Mouse (Mus musculus): ENCODE measurements around the gene Krtap5-2. TPM values are rescaled to one million over a fixed set of nuclear protein-coding genes. Genes with fewer than 3 reads are reported as not detected.
A peak's percentile ranks its signal among the peaks of the same experiment; 100 is the strongest.
"Not testable (repeated sequence)": the region's sequence is repeated elsewhere in the genome, so short reads cannot be mapped to it uniquely, and the experiment has no call there.

The Krtap5-2 gene
- total and polyA plus RNA-seq, 2 experiments from 2014 or later: not detected

DNA sequence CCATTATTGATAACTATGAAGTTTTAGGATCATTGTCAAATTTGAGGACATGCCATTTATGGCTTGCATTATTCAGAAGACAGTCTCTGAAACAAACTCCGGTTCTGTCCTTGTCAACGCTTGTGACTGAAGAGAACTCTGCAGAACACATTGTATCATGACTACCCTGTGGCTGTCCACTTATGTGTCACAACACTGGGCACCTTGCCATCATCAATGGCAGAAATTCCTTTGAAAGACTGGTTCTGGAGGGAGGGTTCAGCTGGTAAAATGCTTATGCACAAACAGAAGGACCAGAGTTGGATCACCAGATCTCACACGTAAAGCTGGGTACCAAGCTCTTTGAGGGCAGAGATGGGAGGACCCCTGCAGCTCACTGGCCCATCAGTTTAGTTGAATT lies 16.4 kb downstream of the Krtap5-2 start:
- Histone ChIP-seq H3K36me3 (ENCODE audit: insufficient read depth, low read length) (no peaks in the 10 kb centered on the region), H3K9ac (replicated peaks; ENCODE audit: low read length) (no peak overlapping the region), H3K4me2 (ENCODE audit: low read depth, low read length) (no peak overlapping the region), H3K27me3 (ENCODE audit: insufficient read depth, low read length) (no peaks in the 10 kb centered on the region), H3K9me3 (ENCODE audit: low read length) (no peaks in the 10 kb centered on the region), H3K27ac (no peak overlapping the region), H3K4me3 (ENCODE audit: low read length) (no peak overlapping the region), H3K4me1 (ENCODE audit: insufficient read depth, low read length) (no peaks in the 10 kb centered on the region)
- no peak for DNase-seq (ENCODE audit: low spot score)
- TF ChIP-seq CTCF (IDR thresholded peaks at IDR 0.05; ENCODE audit: low read depth): no peak
- 89% methylated on average over 3 of the region's 3 CpGs for WGBS
- ATAC-seq: no peak

DNA sequence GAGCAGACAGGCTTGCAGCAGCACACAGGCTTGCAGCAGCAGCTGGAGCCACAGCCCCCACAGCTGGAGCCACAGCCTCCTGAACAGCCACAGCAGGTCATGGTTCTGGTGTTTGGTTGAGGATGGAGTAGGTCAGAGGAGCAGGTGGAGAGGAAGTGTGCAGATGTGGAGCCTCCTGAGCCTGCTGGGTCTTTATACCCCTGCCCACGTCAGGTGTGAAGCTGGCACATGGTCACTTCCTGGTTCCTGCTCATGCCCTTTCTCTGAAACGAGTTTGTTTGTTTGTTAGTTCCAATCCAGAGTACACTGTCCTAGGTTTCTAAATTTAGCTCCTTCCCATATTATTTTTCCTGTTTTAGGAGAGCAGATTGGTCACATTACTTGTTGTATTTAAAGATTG lies 18.8 kb downstream of the Krtap5-2 start, which contains the start of gene Gm29735:
Gm29735 (minus strand) TSS at position 101 of the 400 bp plus-strand sequence.
- not testable (repeated sequence) for H3K27me3 ChIP-seq (ENCODE audit: insufficient read depth, low read length); H3K9me3 ChIP-seq (ENCODE audit: low read length); H3K9ac ChIP-seq (replicated peaks; ENCODE audit: low read length); H3K36me3 ChIP-seq (ENCODE audit: insufficient read depth, low read length); DNase-seq (ENCODE audit: low spot score); H3K27ac ChIP-seq; H3K4me3 ChIP-seq (ENCODE audit: low read length); H3K4me2 ChIP-seq (ENCODE audit: low read depth, low read length); ATAC-seq; H3K4me1 ChIP-seq (ENCODE audit: insufficient read depth, low read length)
- 52% methylated on average over 2 of the region's 2 CpGs for WGBS

DNA sequence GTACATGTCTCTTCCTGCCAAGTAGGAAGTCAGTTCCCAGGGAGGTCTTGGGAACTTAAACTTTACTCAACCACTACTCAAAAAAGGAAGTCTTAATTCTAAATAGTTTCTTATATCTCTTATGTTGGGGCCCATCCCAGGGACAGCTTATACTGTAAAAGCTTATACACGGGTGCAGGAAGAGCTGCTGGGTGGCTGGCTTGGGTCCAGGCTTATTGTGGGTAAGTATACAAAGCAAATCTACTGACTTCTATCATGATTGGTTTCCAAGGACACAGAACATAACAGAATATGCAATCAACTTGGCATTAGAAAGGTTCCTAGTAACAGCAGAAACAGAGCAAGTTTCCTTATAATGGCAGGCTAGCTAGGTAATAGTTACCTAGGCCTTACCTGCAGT lies 20.5 kb downstream of the Krtap5-2 start:
- Histone ChIP-seq H3K4me1 (ENCODE audit: insufficient read depth, low read length) (no peaks in the 10 kb centered on the region), H3K9me3 (ENCODE audit: low read length) (no peaks in the 10 kb centered on the region), H3K4me3 (ENCODE audit: low read length) (no peak overlapping the region), H3K27ac (no peak overlapping the region), H3K27me3 (ENCODE audit: insufficient read depth, low read length) (no peaks in the 10 kb centered on the region), H3K9ac (replicated peaks; ENCODE audit: low read length) (no peak overlapping the region), H3K36me3 (ENCODE audit: insufficient read depth, low read length) (no peaks in the 10 kb centered on the region), H3K4me2 (ENCODE audit: low read depth, low read length) (no peak overlapping the region)
- DNase-seq (ENCODE audit: low spot score): no peak
- no peak for TF ChIP-seq CTCF (IDR thresholded peaks at IDR 0.05; ENCODE audit: low read depth)
- ATAC-seq: no peak
- WGBS: 44% methylated on average over 1 of the region's 1 CpGs

DNA sequence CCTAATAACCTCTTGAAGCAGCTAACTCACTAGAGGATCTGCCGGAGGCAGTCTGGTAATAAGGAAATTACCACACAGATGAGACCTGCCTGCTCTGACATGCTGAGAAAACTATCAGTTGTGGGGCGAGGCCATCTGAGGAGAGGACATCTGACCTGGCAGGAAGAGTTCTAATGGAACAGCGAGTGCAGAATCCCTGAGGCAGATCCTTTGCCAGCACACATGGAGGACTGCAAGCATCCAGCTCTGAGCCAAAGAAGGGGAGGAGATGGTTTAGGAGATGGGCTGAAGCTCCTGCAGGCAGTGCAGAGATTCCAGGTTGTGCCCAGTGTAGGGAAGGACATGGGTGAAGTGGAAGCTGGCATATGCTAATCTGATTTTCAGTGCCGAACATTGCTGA lies 23.6 kb downstream of the Krtap5-2 start:
- no peaks in the 10 kb centered on the region for H3K4me1 ChIP-seq (ENCODE audit: insufficient read depth, low read length)
- H3K4me2 ChIP-seq (ENCODE audit: low read depth, low read length): no peak overlapping the region
- H3K4me3 ChIP-seq (ENCODE audit: low read length): no peak overlapping the region
- DNase-seq (ENCODE audit: low spot score) (no peak), ATAC-seq (no peak)
- TF ChIP-seq CTCF (IDR thresholded peaks at IDR 0.05; ENCODE audit: low read depth): no peak
- H3K36me3 ChIP-seq (ENCODE audit: insufficient read depth, low read length): no peaks in the 10 kb centered on the region
- H3K9ac ChIP-seq (replicated peaks; ENCODE audit: low read length): no peak overlapping the region
- no peak overlapping the region for H3K27ac ChIP-seq
- WGBS: 80% methylated on average over 4 of the region's 4 CpGs
- no peaks in the 10 kb centered on the region for H3K9me3 ChIP-seq (ENCODE audit: low read length)
- no peaks in the 10 kb centered on the region for H3K27me3 ChIP-seq (ENCODE audit: insufficient read depth, low read length)

DNA sequence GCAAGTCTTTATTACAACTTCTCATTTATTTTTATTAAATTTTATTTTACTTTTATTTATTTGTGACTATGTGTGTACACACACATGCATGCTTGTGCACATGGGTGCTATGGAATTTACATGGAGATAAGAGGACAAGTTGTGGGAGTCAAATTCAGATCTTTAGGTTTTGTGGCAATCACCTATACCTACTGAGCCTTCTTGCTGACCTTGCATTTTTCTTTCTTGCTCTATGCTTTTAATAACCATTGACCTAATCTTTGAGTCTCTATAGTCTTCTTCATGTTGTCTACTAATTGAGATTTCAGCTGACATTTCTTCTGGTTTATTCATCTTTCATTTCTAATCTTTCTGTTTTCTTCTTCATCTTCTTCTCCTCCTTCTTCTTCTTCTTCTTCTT lies 27.2 kb downstream of the Krtap5-2 start:
- Histone ChIP-seq H3K4me3 (ENCODE audit: low read length) (no peak overlapping the region), H3K4me2 (ENCODE audit: low read depth, low read length) (no peak overlapping the region), H3K9me3 (ENCODE audit: low read length) (no peaks in the 10 kb centered on the region), H3K27me3 (ENCODE audit: insufficient read depth, low read length) (no peaks in the 10 kb centered on the region), H3K27ac (no peak overlapping the region), H3K4me1 (ENCODE audit: insufficient read depth, low read length) (no peaks in the 10 kb centered on the region), H3K9ac (replicated peaks; ENCODE audit: low read length) (no peak overlapping the region), H3K36me3 (ENCODE audit: insufficient read depth, low read length) (no peaks in the 10 kb centered on the region)
- no peak for TF ChIP-seq CTCF (IDR thresholded peaks at IDR 0.05; ENCODE audit: low read depth)
- DNase-seq (ENCODE audit: low spot score) (no peak), ATAC-seq (no peak)

DNA sequence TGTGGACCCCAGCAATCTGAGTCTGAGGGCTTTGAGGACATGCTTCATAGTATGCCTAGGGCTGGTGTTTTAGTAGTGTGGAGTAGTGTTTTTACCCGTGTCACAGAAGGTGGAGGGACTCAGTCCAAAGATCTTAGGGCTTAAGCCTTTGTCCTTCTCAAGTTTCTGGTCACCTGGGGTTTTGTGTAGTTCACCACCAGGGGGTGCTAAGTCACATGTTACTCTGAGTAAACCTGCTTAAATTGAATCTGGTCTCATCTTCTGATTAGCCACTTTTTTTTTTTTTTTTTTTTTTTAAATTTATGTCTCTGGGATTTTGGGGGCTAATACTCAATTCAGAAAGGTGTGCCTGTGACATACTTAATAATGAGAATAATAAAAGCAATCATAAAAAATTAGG lies 29.8 kb downstream of the Krtap5-2 start:
- Histone ChIP-seq H3K4me1 (ENCODE audit: insufficient read depth, low read length) (no peaks in the 10 kb centered on the region), H3K36me3 (ENCODE audit: insufficient read depth, low read length) (no peaks in the 10 kb centered on the region), H3K4me3 (ENCODE audit: low read length) (no peak overlapping the region), H3K9ac (replicated peaks; ENCODE audit: low read length) (no peak overlapping the region), H3K9me3 (ENCODE audit: low read length) (no peaks in the 10 kb centered on the region), H3K27me3 (ENCODE audit: insufficient read depth, low read length) (no peaks in the 10 kb centered on the region), H3K4me2 (ENCODE audit: low read depth, low read length) (no peak overlapping the region), H3K27ac (no peak overlapping the region)
- TF ChIP-seq CTCF (IDR thresholded peaks at IDR 0.05; ENCODE audit: low read depth): peak; percentile 66
- 10% methylated on average over 1 of the region's 1 CpGs for WGBS
- no peak for ATAC-seq
- DNase-seq (ENCODE audit: low spot score): peak; percentile 73

DNA sequence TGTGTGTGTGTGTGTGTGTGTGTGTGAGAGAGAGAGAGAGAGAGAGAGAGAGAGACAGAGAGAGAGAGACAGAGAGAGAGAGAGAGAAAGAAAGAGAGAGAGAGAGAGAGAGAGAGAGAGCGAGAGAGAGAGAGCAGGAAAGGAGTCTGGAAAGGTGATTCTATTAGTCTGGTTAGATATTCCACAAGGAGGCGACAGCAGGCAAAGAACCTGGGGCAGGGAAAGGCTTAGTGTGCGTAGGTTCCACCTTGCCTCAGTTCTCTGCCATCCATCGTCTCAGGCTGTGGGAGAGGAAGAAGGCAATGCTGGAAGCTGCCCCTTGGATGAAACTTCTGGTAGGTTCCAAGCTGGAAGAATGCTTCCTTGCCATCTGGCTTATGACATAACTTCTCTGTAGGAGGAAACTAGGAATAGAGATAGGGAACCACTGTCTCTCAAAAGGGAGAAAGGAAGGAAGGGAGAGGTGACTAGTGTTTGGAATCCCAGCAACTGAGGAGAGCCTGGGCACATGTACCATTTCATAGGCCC lies 30.3 kb downstream of the Krtap5-2 start:
- no peaks in the 10 kb centered on the region for H3K27me3 ChIP-seq (ENCODE audit: insufficient read depth, low read length)
- WGBS: 61% methylated on average over 4 of the region's 4 CpGs

More for the DNA sequence above, 30.3 kb downstream of the Krtap5-2 start:
- Histone ChIP-seq H3K36me3 (ENCODE audit: insufficient read depth, low read length) (no peaks in the 10 kb centered on the region), H3K4me2 (ENCODE audit: low read depth, low read length) (no peak overlapping the region), H3K9ac (replicated peaks; ENCODE audit: low read length) (no peak overlapping the region), H3K4me3 (ENCODE audit: low read length) (no peak overlapping the region), H3K27ac (no peak overlapping the region), H3K9me3 (ENCODE audit: low read length) (no peaks in the 10 kb centered on the region), H3K4me1 (ENCODE audit: insufficient read depth, low read length) (no peaks in the 10 kb centered on the region)
- ATAC-seq (no peak), DNase-seq (ENCODE audit: low spot score) (no peak)
- TF ChIP-seq CTCF (IDR thresholded peaks at IDR 0.05; ENCODE audit: low read depth): no peak

All from hindbrain, postnatal 0 days (tissue).